13 mouse cellular contexts compared by ENCODE assay signal in genomic region chr4:40823664-40824063, GRCm38 (mm10). TPM values are rescaled to one million over a fixed set of nuclear protein-coding genes. Genes with fewer than 3 reads are reported as not detected.
DNase-seq lines count a peak whose midpoint lies in the region; ATAC-seq and TF ChIP-seq lines count a peak whose summit lies in the region.
"Had no signal": no experiment of that assay in that cellular context is flagged by ENCODE, and none has a peak within 500 bp of the region (broad histone marks: within the 10 kb centered on the region; RNA-seq: fewer than 3 reads in every experiment).

No protein-coding gene starts in this region.

- TF ChIP-seq CTCF in liver, postnatal 0 days (IDR thresholded peaks at IDR 0.05; ENCODE audit: low read depth): no peak
- no peak for TF ChIP-seq CTCF in kidney, adult 2 months (conservative IDR thresholded peaks at IDR 0.05; ENCODE audit: insufficient read depth, insufficient read length, low read depth, low read length)

- no peak overlapping the region for H3K9ac ChIP-seq in liver, postnatal 0 days (replicated peaks)
- H3K9ac ChIP-seq in liver, embryonic 11.5 days (ENCODE audit: low read depth, low read length): no peak overlapping the region
- H3K9ac ChIP-seq: liver, embryonic 14.5 days had no signal

- peaks cover 23% of the 10 kb centered on the region for H3K4me1 ChIP-seq in liver, postnatal 0 days (ENCODE audit: insufficient read depth)
- H3K4me1 ChIP-seq in liver, embryonic 11.5 days (replicated peaks; ENCODE audit: control insufficient read depth, insufficient read depth, low read length): peaks cover 30% of the 10 kb centered on the region
- peaks cover 32% of the 10 kb centered on the region; the same call in 1 of the 2 replicates for H3K4me1 ChIP-seq in kidney, adult 2 months (ENCODE audit: control insufficient read depth, insufficient read depth, low read length)

- no peak overlapping the region for H3K4me3 ChIP-seq in liver, postnatal 0 days (ENCODE audit: low read depth, low read length)
- H3K4me3 ChIP-seq in liver, embryonic 11.5 days (ENCODE audit: low read depth, low read length): no peak overlapping the region
- H3K4me3 ChIP-seq in kidney, adult 2 months (ENCODE audit: insufficient read depth, low read depth, low read length): no peak overlapping the region
- H3K4me3 ChIP-seq: heart, embryonic 10.5 days had no signal

- peak; percentile 12; the same call in 1 of the 2 replicates for ATAC-seq in liver, postnatal 0 days
- ATAC-seq in liver, embryonic 11.5 days (replicated peaks; ENCODE audit: low FRiP score): no peak
- no peak for ATAC-seq in erythroid progenitor cell, adult 5-6 weeks (replicated peaks; ENCODE audit: low FRiP score, poor library complexity, severe bottlenecking)
- ATAC-seq: hindbrain, postnatal 0 days had no signal

- no peaks in the 10 kb centered on the region for H3K27me3 ChIP-seq in liver, postnatal 0 days (ENCODE audit: insufficient read depth, low read length)
- no peaks in the 10 kb centered on the region for H3K27me3 ChIP-seq in liver, embryonic 11.5 days (replicated peaks; ENCODE audit: control insufficient read depth, insufficient read depth, low read length)
- H3K27me3 ChIP-seq in kidney, adult 2 months (replicated peaks; ENCODE audit: control insufficient read depth, insufficient read depth, low read length): no peaks in the 10 kb centered on the region
- H3K27me3 ChIP-seq: megakaryocyte, embryonic 14.5 days had no signal

- no peak for TF ChIP-seq POLR2A in kidney, adult 2 months (IDR thresholded peaks at IDR 0.05; ENCODE audit: low read depth, low read length)

- peak overlapping the region; percentile 45; the same call in 1 of the 2 replicates for H3K27ac ChIP-seq in liver, postnatal 0 days (ENCODE audit: low read depth)
- no peak overlapping the region for H3K27ac ChIP-seq in liver, embryonic 11.5 days (ENCODE audit: low read depth, low read length)
- no peak overlapping the region for H3K27ac ChIP-seq in kidney, adult 2 months (ENCODE audit: insufficient read depth, low read depth, low read length)
- H3K27ac ChIP-seq: heart, embryonic 10.5 days; hindbrain, postnatal 0 days; liver, embryonic 14.5 days had no signal

- no peak for DNase-seq in liver, postnatal 0 days
- no peak for DNase-seq in liver, embryonic 11.5 days (ENCODE audit: low spot score)
- DNase-seq in brain, adult 2 months (ENCODE audit: low read depth, low spot score): peak; percentile 23
- DNase-seq in naive thymus-derived CD4-positive, alpha-beta T cell, adult 2 months (ENCODE audit: low read depth): peak; percentile 70
- DNase-seq in kidney, adult 2 months: no peak
- no peak for DNase-seq in cerebellum, postnatal 25 days
- DNase-seq: cerebellum, adult 18-20 months had no signal

- WGBS in liver, postnatal 0 days (ENCODE audit: insufficient replicate concordance): 50% methylated on average over 8 of the region's 8 CpGs
- 61% methylated on average over 8 of the region's 8 CpGs for WGBS in liver, embryonic 11.5 days
- WGBS in kidney, adult 2 months: 71% methylated on average over 8 of the region's 8 CpGs

- H3K4me2 ChIP-seq in liver, postnatal 0 days (ENCODE audit: low read depth, low read length): no peak overlapping the region
- H3K4me2 ChIP-seq in liver, embryonic 11.5 days: no peak overlapping the region

- H3K9me3 ChIP-seq in liver, postnatal 0 days (ENCODE audit: low read length): no peaks in the 10 kb centered on the region
- no peaks in the 10 kb centered on the region for H3K9me3 ChIP-seq in liver, embryonic 11.5 days (ENCODE audit: control insufficient read depth, low read length)
- H3K9me3 ChIP-seq: G1E; heart, embryonic 10.5 days; megakaryocyte, embryonic 14.5 days had no signal

- no peak for TF ChIP-seq EP300 in liver, postnatal 0 days (IDR thresholded peaks at IDR 0.05; ENCODE audit: low read depth)

- peaks cover 71% of the 10 kb centered on the region for H3K36me3 ChIP-seq in liver, postnatal 0 days (replicated peaks; ENCODE audit: insufficient read depth, low read length)
- H3K36me3 ChIP-seq in liver, embryonic 11.5 days (ENCODE audit: control insufficient read depth, insufficient read depth, low read length): peaks cover 7% of the 10 kb centered on the region; the same call in 1 of the 2 replicates
- no peaks in the 10 kb centered on the region for H3K36me3 ChIP-seq in kidney, adult 2 months (ENCODE audit: control insufficient read depth, insufficient read depth, low read length)

RNA-seq across cellular contexts. Expression of gene B4galt1, which starts 30.1 kb away (rescaled TPM):
- polyA plus RNA-seq in liver, postnatal 0 days (2015; fragmentation: Nextera tagmentation; extraction: Ambion mirVana): 26.4 and 30.2 TPM in 2 replicates
- 49.0 and 50.4 TPM in 2 replicates for polyA plus RNA-seq in liver, embryonic 11.5 days (2014; fragmentation: Nextera tagmentation; extraction: Ambion mirVana)
- 20.1 and 22.2 TPM in 2 replicates for polyA plus RNA-seq in kidney, adult 2 months (2012; rRNA removed)
- total RNA-seq in erythroid progenitor cell, adult 5-6 weeks (2015; ENCODE audit: low replicate concordance): 49.4 and 49.9 TPM in 2 replicates
- 43.9 and 46.2 TPM in 2 replicates for total RNA-seq in erythroid progenitor cell, adult 5-6 weeks (2017; ENCODE audit: low replicate concordance)

Comparison
In these comparisons a context has a peak if more than half of its experiments do, and no peak if none do; other contexts are left out.
1. DNase-seq: peak in brain, adult 2 months (single experiment) and naive thymus-derived CD4-positive, alpha-beta T cell, adult 2 months (single experiment); none in liver, postnatal 0 days (single experiment), liver, embryonic 11.5 days (single experiment), kidney, adult 2 months (single experiment) and cerebellum, postnatal 25 days (0 of 2).